Mouse (Mus musculus) left cerebral cortex, postnatal 36 days (tissue): ENCODE measurements at regions not wholly inside any gene's neighbourhood (a gene's known extent, or its start where the extent isn't known, plus 50 kb on each side); places are given as distances from the start of the nearest gene placed in this dataset.
A peak's percentile ranks its signal among the peaks of the same experiment; 100 is the strongest.
"Not testable (repeated sequence)": the region's sequence is repeated elsewhere in the genome, so short reads cannot be mapped to it uniquely, and the experiment has no call there.

Source experiments
- DNase-seq, 2 experiments: peaks; one replicate each; pipeline ENCODE4 v3.0.0; 2021 to 2022; ENCODE audit warnings: low spot score in 2 of 2, mixed read lengths in 1 of 2
- intact Hi-C: fragments of 180-260 bp; cut with DNase I; formaldehyde crosslinking; loops from one replicate; pipeline ENCODE4 v1.15.1; 2025

DNA sequence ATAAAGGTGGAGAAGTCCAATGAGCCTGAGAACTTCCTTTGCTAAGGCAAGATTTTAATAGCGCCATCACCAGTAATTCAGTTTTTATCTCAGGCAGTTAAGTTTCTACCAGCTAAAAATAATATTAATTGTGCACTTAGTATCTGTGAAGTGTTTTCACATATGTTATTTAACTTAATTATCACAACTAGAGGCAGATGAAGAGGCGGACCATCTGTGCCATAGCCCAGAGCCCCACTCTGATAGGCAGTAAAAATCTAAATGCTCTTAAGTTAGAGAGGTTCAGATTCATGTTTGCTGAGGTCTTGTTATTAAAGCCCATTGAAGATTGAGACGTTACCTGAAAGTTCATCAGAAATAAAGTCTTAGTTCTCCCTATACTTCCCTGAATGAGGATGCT is 395.7 kb upstream of the Nrsn1 start:
- intact Hi-C loops, result no loop called here
- no peak for DNase-seq

DNA sequence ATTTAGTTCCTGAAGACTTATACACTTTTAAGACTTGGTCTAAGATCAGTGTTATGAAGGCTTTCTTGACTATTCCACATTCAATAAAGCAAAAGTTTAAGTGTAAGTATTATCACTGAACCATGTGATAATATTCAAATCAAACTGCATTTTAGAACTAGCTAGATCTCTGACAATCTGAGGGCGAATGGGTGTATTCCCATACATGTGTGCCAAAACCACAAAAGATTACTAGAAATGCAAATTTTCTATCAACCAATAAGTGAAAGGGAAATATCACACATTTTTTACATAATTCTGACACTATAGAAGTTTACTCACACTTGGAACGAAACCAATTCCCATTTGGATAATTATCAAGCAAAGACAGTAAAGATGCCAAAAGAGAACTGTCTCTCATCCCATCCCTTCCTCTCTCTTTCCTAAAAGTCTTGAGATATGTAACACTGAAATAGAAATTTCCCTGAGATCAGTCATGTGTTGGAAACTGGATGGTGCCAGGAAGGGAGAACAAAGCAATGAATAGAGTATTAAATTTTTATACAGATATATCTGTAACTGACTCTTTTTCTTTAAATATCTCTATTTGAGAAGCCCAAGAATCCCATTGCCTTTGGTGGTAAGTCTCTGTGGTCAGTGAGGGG is 394.8 kb upstream of the Nrsn1 start:
- intact Hi-C loops, result no loop called here
- no peak for DNase-seq

DNA sequence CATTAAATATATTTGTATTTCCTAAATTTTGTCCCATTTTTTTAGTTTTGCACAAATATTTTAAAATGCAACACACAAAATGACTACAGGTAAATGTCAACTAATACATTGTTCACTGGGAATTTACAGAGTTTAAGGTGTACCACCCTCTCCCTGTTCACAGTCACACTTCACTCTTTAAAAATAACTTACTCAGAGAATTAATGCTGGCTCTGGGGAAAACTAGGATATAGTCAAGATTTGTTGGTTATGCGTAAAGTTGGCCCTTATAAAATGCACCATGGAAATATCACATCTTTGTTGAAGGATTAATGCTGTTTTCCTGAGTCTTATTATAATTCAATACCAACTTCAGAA is 378.1 kb upstream of the Nrsn1 start:
- no peak for DNase-seq
- intact Hi-C loops, result no loop called here

DNA sequence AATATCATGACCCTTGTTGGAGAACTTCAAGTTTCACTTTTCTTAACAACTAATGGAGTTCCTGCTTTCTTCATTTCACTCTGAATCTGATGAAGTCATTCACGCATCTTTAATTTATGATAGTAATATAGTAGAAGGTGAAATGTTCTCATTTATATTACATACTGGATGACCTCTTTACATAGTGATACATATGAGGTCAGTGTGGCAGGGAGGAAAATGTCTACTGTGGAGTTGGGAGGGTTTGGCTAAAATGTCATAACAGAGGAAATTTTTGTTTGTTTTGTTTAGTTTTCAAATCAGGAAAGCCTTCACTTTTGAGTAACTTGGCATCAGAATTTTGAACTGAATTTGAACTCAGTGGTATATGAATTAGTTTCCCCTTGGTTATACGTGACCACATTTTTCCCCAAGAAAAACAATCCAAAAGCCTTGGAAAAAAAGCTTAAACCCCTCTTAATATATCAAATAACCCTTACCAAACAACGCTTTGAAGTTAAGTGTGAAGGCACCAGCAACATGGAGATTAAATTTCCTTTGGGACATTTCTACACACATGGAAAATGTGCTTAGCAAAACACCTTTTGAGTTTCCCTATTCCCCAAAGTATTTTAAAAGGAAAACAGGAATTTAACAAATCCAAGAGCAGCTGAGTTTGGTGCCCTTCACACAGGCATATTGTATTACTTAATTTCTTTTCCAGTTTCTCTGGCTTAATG is 377.6 kb upstream of the Nrsn1 start:
- DNase-seq, result no peak
- intact Hi-C loops, result no loop called here

DNA sequence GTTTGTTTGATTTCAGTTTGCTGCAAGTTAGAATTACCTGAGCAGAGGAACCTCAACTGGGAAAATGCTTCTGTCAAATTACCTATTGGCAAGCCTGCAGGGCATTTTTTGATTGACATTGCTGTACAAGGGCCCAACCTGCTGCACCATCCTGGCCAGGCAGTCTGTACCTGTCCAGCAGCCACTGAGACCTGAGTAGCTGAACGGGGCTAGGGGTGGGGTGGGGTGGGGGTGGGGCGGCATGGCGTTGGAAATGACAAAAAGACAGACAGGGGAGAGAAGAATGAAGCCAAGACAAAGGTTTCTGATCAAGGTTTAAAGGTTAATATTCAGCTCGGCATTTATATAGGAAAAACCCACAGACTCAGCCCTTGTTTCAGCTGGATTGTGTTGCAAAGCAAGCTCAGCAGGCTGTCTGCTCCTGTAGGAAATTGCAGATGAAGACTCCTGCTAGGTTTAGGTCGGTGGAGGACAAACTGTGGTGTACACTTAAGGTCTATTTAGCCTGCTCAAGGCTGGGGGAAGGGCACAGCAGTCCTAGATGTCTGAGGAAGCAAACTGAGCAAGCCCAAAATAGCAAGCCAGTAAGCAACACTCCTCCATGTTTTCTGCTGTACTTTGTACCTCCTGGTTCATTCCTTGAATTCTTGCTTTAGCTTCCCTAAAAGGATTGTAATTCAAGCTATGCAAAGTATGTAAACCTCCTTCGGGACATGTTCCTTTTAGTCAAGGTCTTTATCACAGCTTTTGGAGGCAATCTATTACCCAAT is 369.4 kb upstream of the Nrsn1 start:
- no peak for DNase-seq
- intact Hi-C loops, result no loop called here

DNA sequence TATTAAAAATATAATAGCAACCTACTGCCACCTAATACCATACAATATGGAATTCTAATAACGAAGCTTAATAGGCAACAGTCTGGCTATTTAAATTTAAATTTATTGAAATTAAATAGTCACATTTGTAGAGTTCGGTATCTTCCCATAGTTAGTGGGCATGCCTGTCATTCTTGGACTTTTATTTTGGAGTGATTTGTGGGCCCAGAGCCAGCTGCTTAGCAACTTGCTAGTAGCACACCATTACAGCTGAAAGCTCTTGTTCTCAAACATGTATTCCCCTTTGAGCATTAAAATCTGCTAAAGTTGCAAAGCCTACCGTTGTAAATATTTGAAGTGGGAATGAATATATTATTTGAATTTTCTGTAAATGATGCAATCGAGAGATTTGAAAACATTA is 359.2 kb upstream of the Nrsn1 start:
- DNase-seq, result no peak

DNA sequence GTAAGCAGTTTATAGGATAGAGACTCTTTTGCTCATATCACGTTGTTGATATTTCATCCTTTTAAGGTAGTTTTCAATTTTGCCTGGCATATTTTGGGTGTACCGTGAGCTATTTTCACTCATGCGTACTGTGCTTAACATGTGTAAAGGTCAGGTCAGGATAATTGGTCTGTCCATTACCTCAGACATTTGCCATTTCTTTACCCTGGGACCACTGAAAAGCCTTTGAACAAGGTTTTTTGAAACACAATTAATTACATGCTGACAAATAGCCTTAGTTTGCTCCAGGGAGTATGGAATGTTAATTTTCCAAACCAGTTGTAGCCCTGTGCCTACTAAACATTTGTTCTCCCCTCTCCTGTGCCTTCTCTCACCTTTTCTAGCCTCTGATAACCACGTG is 347.3 kb upstream of the Nrsn1 start:
- intact Hi-C loops, result no loop called here
- no peak for DNase-seq

More for the DNA sequence above, 359.2 kb upstream of the Nrsn1 start:
- intact Hi-C loops, result no loop called here

DNA sequence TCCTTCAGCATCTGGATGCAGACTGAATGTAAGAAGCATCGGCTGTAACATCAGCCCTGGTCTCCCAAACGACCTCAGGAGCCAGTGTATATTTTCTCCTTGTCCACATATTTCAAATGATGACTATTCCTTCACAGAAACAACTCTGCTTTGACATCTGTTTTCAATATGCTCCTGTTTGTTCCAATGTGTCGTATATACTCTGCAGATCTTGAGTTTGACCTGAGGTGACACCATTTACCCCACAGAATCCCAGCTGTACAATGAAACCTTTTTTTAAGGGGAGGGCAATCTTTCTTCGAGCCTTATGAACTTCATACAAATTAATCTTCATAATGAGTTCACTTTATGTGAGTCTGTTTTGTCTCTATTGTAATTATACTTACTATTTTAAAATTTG is 341.7 kb upstream of the Nrsn1 start:
- DNase-seq, result no peak
- intact Hi-C loops, result no loop called here

DNA sequence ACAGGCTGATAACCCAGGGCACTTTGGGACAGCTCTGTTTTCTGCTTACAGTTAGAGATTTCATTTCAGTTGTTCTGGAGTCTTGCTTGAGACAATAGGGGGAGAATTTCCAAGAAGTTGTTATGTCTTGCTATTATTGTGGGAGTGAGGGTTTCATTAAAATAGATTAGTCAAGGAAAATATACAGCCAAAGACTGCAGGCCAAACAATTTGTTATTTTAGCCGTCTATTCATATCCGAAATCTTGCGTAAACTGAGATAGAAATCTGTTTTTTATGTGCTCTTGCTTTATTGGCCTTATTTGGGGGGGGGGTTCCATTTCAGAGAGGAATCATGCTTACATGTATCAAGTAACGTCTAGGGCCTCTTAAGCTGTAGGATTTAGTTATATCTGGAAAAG is 339.3 kb upstream of the Nrsn1 start:
- intact Hi-C loops, result no loop called here

DNA sequence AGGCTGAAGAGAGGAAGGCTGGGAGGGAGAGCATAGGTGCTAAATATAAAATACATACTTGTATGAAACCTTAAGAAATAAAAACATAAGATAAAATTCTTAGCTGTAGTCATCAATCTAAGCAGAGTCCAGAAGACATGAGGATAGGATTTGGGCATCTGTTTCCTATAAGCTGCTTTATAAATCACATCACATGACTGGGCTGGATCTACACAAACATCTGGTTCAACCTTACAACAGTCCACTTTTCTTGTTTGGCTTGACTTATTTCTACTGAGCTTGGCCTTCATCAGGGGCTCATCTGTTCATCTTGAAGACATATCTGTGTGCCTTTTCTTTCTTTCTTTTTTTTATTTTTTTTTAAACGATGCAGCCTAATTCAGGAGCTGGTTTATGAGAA is 338.9 kb upstream of the Nrsn1 start:
- intact Hi-C loops, result no loop called here
- no peak for DNase-seq

More for the DNA sequence above, 339.3 kb upstream of the Nrsn1 start:
- no peak for DNase-seq

DNA sequence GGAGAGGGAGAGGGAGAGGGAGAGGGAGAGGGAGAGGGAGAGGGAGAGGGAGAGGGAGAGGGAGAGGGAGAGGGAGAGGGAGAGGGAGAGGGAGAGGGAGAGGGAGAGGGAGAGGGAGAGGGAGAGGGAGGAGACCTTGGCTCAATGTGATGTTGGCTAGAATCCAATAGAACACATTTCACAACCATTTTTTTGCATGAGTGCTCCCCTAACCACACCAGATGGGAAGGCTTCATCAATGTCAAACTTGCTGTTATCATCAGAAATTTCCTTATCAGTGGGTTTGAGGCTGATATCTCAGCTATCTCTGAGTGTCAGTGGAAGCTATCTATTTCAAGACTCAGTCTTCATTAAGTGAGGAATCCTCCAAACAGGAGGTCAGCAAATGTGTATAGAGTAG is 331.0 kb upstream of the Nrsn1 start:
- intact Hi-C loops, result not testable (repeated sequence)

DNA sequence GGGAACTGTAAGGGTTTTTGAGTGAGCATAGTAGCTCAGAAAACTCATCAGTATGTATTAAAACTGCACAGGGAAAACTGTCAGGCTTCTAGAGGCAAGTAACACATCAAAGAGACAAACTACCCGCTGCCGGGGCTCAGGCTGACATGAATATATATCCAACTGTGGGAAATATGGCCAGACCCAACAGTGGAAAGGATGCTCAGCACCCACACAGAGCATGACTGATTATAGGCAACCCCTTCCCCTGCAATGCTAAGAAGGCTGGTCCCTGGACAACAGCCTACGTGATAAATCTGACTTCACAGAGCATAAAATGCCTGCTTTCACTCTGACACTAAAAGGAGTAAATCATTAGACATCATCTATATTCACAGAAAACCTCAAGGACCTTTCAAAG is 324.3 kb upstream of the Nrsn1 start:
- intact Hi-C loops, result no loop called here

More for the DNA sequence above, 331.0 kb upstream of the Nrsn1 start:
- not testable (repeated sequence) for DNase-seq

DNA sequence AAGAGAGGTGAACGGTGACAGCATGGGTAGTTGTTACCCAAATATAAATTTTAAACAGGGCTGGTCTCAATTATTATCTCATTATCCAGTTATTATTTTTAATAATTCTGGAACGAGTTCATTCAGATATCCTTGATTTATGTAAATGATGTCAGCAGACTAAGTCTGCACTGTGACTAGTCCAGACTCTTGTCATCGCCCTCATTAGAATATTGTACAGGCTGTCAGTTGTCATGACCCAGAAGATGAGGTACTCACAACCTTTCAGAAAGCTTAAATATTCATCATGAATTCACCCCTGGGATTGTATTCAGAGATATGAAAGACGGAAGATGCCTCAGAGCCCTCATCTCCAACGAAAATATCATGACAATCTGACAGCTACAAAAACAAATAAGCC is 300.3 kb upstream of the Nrsn1 start:
- intact Hi-C loops, result no loop called here

More for the DNA sequence above, 324.3 kb upstream of the Nrsn1 start:
- no peak for DNase-seq

DNA sequence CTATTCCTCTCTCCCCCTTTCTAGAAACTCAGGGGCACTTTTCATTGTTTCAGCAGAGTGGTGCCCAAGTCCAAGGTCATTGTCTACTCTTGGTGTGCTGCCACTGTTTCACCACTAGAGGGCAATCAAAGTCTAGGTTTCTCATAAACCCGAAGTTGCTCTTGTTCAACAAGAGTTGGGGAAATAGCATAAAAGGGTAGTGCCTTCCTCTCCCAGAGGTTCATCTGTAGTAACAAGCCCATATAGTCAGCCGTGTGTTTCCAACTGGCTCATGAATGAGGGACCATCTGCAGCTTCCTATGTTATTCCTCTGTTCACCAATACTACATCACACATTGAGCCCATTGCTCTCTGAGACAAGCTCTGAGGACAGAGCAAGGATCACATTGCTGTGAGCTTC is 292.4 kb upstream of the Nrsn1 start:
- intact Hi-C loops, result loop anchor here (10.0 kb wide), 1 partner anchor 372 kb away; no protein-coding TSS in a partner anchor
- DNase-seq, result peak; percentile 17 to 30

More for the DNA sequence above, 300.3 kb upstream of the Nrsn1 start:
- DNase-seq, result no peak

DNA sequence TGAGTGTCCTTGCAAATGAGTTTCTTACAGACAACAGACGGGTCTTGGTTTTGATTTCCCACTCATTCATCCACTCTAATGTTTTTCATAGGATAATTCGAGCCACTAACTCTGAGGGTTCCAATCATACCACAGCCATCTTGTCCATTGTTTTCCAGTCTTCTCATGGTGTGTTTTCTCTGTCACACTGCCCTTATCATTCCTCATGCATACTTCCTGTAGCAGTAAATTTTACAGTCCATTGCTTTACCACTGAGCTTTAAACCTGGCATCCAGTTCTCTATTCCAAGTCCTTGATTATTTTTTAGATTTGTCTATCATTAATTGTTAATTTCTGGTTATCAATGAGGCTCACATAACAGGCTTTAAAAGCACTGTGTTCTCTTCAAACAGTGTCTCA is 290.0 kb upstream of the Nrsn1 start:
- intact Hi-C loops, result loop anchor here (10.0 kb wide), 1 partner anchor 374 kb away; no protein-coding TSS in a partner anchor
- no peak for DNase-seq

DNA sequence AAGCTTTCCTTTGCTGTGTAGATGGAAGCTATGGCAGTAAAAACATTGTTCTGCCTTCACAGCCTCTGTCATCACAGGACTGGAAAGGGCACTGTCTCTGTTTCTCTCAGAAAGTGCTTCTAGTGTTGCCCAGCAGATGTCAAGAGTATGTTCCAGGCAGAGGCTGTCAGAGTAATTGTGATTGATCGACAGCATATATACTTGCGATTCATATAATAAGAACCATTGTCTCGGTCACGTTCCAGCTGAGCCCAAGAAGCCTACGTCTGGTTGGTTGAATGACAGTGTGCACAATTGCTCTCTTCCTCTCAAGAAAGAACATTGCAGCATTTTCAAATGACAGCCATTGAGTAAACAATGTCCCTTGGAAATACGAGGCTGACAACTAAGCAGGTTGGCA is 284.7 kb upstream of the Nrsn1 start:
- DNase-seq, result no peak
- intact Hi-C loops, result no loop called here

DNA sequence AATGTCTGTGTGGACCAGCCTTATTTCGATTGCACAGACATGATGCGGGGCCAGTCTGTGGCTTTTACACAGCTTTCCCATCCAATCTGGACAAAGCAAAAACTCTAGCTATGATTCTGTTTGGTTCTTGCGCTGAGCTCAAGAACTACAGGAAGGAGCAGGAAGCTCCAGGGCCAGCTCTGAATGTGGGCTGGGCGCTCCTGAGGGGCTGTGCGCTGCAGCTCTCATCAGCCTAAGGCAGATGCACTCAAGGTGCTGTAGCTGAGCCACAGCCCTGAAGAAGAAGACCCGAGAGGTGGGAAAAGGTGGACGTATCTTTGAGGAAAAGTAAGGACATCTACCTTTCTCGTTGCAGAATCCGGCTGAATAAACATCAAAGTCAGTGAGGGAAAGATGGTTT is 278.2 kb upstream of the Nrsn1 start:
- no peak for DNase-seq
- intact Hi-C loops, result no loop called here

DNA sequence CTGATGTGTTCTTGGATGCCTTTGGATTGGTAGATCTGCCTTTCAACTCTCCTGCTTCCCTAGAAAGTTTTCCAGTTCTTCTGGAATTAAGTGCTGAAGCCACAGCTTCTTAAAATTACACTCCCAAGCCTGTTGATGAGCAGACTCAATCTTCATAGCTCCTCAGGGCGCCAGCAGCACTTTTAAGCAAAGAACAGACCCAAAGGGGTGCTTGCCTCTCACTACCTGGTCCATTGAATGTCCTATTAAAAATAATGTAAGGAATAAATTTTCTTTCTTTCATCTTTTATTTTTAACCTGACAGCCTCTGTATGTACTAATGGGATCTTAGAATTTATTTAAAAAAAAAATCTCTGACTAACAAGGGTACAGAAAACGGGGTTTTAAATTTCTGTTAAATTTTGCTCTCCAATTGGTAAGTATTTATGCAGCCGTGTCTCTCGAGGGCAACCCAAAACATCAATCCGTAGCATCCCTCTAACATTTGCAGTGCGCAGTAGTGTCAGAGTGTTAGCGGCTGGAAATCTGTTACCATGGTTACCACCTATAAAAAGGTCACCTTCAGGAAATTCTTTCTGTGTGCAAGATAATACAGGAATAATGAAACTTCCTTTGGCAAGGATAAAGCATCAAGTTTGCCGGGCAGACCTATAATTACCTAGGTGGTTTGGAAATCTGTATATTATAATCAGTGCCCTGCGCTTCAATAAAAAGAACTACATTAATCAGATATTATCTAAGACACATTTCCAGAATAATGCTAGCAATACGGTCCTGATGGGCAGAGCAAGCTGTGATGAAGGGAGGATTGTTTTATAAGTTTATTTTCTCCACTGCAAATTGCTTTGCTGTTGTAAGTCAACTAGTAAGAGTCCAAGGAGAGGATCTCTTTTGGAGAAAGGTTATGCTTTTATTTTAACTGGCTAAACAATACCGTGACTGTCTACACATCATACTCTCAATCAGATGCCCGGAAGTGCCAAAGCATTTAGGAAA is 277.1 kb upstream of the Nrsn1 start:
- DNase-seq, result no peak
- intact Hi-C loops, result no loop called here

DNA sequence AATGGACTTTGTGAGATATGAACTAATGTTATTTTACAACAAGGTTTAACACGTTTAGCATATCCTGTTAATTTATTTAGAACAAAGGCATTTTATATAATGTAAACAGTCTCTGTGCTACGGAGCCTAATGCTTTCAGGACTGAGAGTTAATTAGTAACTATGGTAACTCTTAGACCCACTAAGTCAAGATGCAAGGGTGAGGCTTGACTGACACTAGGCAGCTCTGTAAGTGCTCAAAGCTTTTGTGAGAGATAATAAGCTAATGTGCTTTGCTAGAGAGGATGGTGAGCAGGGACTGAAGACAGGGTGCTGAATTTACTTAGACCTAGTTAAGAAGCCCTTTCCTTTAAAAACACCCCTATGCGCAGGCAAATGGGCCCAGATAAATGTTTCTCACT is 253.8 kb upstream of the Nrsn1 start:
- DNase-seq, result no peak
- intact Hi-C loops, result no loop called here

DNA sequence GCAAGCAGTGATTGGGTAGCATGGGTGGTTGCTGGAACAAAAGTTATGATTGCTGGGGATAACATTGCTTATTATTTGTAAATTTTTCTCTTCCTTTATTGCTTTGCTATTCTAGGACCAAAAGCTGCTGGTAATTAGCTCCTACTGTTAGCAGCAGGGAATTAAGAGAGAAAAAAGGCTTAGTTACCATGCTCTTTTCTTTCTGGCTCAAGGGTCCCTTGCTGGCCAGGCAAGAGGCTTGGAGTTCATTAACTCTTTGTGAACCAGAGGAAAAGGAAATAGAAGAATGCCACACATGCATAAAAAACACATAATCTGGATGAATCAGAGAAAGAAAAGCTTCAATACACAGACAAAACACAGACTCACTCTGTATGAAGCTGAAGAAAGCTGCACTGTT is 237.1 kb upstream of the Nrsn1 start:
- DNase-seq, result no peak
- intact Hi-C loops, result no loop called here
